Mouse (Mus musculus): ENCODE results near the gene Cdc14a.

- no peak for TF ChIP-seq CTCF (IDR thresholded peaks at IDR 0.05)
- TF ChIP-seq POLR2A (IDR thresholded peaks at IDR 0.05; ENCODE audit: insufficient read depth, low read depth, low read length) = no peak
- no peak for TF ChIP-seq EP300 (IDR thresholded peaks at IDR 0.05; ENCODE audit: insufficient read depth, low read depth, low read length)
Measured at GRCm38 (mm10) chr3:116256104-116256503, 167.7 kb downstream of the Cdc14a start.

All from heart, adult 2 months (tissue).